Mouse (Mus musculus) T-cell, adult 2 months (primary cell): ENCODE data around the gene Megf6.
A peak's percentile ranks its signal among the peaks of the same experiment; 100 is the strongest.

Source experiments
- DNase-seq: peaks from one replicate; pipeline ENCODE4 v3.0.0; 2022; ENCODE audit warnings: low spot score

Gene Megf6

DNA sequence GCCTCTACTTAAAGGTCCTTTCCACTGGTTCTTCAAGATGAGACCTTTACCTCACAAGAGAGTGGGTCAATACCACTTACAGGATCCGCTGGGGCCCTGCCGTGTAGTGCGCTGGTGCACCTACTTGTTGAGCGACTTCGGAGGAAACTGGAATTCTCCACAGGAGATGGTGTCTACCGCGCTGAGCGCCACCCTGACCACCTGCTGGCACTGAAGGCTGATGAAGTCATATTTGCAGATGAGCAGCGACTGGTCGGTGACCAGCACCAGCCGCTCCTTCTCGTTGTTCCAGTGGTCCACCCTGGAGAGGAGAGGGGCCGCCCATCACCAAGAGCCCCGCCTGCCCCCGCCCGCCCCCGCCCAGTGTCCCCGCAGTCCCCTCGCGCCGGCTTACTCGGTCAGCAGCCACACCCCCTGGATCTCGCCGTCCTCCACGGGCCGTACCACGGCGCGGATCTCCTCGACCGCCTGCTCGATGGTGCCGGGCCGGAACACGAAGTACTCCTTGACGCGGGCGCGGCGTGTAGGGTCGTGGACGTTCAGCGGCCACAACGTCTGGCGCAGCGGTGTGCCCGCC, 10.5 kb upstream of the Megf6 start:
- DNase-seq = peak; percentile 16

DNA sequence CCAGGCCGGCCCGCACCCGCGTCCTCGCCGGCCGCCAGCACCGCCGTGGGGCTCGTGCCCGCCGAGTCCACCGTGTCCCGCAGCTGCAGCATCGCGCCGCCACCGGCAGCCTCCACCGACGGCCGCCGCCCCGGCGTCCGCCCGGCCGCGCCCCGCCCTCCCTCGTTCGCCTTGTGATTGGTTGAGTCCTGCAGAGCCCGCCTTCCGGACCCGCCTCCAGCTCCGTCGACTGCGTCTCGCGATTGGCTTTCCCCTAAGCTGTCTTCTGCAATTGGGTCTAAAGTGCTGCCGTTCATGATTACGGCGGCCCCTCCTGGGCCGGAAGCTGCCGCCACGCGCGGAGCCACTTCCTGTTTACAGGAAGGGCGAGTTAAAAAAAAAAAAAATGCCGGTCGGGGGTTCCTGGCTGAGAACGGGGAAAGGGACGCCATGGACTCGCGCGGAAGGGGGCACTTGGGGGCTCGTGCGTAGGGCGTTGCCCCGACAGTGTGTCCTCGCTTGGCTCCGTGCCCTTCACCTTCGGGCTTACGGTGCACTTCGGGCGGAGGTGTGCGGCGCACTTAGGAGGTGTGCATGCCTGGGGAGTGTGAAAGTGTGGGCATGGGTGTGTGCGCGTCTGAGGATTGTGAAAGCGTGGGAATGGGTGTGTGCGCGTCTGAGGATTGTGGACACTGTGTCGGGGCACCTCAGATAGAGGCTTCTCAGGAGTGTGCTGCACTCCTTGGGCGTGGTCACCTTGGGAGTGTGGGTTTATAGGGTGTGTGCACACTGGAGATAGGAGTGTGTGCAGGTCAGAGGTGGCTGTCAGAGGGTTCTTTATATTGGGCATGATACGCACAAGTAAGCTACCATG, 9.8 kb upstream of the Megf6 start, which contains the start of gene Tprgl:
TSS of gene Tprgl (minus strand) at position 129 of the 853 bp plus-strand sequence.
- DNase-seq = peak; percentile 96

DNA sequence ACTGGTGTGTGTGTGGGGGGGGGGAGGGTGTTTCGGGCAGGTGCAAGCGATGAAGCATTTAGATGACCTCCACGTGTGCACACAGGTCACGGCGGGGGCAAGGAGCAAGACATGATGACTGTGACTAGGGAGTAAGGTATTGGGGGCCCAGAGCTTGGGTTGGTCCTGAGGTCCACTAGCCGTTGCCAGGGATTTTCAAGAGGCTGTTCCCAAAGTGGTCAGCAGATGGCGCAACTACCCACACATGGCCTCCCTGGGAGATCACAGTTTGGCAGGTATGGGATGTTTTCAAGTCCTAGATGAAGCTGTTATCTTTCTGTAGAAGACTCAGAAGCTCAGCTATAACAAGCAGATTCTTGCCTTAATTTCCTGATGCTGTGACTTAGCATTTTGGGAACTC, 7.2 kb upstream of the Megf6 start:
- DNase-seq = peak; percentile 55

DNA sequence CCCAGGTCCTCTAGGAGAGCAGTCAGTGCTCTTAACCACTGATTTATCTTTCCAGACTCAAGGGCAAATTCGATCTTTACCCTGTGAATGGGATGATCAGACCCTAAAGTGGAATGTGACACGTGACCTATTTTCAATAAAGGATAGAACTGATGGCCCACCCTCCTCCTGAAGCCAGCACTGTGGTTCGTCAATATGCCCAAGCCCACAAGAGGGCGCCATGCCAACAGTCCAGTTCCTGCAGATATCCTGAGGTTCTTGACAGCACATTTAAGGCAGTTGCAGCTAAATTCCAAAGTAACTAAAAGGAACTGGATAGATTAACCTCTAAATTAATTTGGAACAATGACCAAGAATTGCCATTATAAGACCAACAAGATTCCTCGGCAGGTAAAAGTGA, 3.5 kb upstream of the Megf6 start:
- peak; percentile 35 for DNase-seq

- DNase-seq = no peak
These were observed 509 bp upstream of the Megf6 start for GRCm38 (mm10) chr4:154170021-154170420.

DNA sequence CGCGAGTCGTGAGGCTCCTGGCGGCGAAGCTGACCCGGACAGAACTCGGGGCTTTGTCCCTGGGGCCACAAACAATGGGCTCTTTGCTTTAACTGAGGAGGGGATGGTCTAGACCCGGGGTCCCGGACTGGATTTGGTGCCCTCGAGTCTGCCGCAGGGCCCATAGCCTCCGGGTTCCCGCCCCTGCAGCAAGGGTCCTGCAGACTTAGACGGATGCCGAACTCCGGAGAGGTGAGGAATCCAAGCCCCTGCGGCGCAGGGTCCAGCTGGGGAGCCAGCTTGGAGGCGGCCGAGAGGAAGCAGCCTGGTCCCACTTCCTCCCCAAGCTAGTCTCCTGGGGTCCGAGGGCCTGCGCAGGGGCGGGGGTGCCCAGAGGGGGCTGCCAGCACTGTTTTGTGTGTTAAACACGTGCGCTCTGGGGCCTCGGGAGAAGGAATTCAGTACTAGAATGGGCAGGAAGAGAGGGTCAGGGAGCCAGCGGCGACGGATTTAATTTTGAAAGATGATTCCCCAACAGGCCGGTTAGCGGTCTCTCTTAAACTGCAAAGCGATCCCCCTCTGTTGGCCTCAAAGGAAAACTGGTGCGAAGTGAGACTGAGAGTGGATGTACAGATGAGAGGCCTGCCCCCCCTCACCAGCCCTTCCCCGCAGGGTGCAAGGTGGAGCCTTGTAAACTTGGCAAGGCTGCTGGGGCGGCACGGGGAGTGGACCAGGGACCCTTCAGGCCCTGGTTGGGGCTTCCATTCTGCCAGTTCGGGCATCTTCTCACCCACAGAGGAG, 811 bp downstream of the Megf6 start:
- no peak for DNase-seq

- no peak for DNase-seq
These were observed 1.5 kb downstream of the Megf6 start for GRCm38 (mm10) chr4:154171931-154172604.

DNA sequence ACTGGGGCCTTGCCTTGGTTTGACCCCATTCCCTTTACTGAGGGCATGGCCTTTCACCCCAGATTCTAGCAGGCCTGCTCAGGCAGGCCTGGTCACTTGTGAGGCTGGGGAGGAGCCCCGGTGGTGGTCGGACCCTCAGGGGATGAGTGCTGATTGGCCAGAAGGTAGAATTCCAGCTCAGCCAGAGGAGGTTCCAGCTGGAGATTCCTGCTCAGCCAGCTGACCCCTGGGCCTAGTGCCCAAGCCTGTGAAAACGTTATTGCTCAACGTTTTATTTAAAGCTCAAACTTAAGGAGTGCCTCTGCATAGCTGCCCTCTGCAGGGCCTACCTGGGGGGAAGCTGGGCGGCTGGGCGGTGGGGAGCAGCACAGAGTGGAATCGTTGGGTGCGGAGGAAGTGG, 6.7 kb downstream of the Megf6 start:
- no peak for DNase-seq

DNA sequence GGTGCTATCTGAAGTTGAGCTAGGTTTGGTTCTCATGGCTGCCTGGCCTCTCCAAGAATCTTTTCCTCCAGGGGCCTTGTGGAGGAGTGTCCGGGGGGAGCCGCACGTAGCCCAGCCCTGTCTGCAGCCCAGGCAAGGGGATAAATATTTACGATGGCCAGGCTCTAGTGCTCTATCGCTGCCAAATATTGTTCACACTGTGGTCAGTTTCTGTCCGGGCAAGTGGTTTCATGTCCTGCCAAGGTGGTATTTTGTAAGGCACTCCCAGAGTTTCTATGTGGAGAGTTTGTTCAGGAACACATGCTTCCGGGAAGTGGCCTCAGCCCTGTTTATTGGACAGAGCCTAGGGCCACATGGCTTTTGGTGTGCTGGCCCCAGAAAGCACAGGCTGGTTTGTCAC, 10.5 kb downstream of the Megf6 start:
- DNase-seq = no peak

DNA sequence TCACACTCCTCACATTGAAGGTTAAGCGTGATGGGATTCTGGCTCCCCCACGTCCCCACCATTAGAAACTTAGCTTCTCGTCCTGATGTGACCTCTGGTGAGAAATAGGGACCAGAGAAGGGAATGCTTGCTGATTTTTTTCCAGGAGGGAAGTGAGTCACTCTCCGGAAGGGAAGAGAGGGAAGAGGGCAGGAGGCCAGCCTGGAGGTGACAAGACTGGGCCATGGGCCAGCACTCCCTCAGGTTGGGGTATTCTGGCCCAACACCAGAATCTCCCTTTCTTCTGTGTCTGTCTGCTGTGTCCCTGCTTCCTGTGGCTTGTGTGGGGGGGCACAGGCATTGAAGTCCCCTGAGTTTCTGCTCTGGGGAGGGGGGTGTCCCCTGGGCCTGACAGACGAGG, 13.0 kb downstream of the Megf6 start:
- DNase-seq = no peak

DNA sequence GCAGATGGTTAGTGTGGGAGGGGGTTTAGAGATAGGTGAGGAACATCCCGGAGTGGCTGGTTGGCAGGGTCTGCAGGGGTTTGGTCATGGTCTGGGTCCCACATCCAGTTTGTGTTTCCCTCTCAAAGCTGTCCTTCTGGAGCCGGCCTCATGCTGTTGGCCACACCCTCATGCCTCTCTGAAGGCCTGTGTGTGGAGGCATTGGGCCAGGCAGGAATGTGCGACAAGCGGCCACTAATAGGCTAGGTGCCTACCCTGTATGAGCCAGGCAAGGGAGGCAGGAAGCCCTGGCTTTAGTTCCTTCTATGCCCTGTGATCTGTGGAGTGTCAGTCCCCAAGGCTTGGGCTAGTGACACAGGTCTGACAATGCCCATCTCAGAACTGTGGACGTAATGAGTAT, 14.5 kb downstream of the Megf6 start:
- no peak for DNase-seq

GRCm38 (mm10) chr4:154186002-154186537, 15.5 kb downstream of the Megf6 start:
- DNase-seq = no peak

GRCm38 (mm10) chr4:154188948-154189347, 18.4 kb downstream of the Megf6 start:
- no peak for DNase-seq

GRCm38 (mm10) chr4:154197961-154198360, 27.4 kb downstream of the Megf6 start:
- DNase-seq = no peak

GRCm38 (mm10) chr4:154198377-154198961, 27.9 kb downstream of the Megf6 start:
- no peak for DNase-seq

GRCm38 (mm10) chr4:154201511-154201910, 31.0 kb downstream of the Megf6 start:
- no peak for DNase-seq

GRCm38 (mm10) chr4:154204532-154204931, 34.0 kb downstream of the Megf6 start:
- DNase-seq = no peak

GRCm38 (mm10) chr4:154205392-154205791, 34.9 kb downstream of the Megf6 start:
- no peak for DNase-seq

GRCm38 (mm10) chr4:154207261-154207660, 36.7 kb downstream of the Megf6 start:
- peak; percentile 34 for DNase-seq

- no peak for DNase-seq
These were observed 38.5 kb downstream of the Megf6 start for GRCm38 (mm10) chr4:154209054-154209453.

DNA sequence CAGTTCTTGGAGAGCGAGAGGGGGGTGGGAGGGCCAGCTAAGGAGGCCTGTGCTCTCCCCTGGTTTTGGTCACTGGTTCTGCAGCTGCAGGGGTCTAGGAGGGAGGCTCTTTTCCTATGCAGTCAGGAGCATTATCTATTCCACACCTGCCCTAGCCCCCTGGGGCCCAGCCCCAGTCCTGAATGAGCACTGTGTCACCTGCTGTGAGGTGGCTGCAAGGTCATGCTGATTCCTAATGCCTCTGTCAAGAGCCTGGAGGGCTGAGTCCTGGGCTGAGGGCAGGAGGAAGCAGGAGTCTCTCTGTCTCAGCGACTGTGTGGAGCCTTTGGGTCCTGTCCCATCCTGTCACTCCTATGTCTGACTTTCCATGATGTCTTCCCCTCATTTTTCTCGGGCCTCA, 39.3 kb downstream of the Megf6 start:
- DNase-seq = no peak

- no peak for DNase-seq
These were observed 40.9 kb downstream of the Megf6 start for GRCm38 (mm10) chr4:154211459-154211858.
